Mouse (Mus musculus) frontal cortex, postnatal 10 days (tissue): ENCODE results near the gene Cldn10.

Experiments used
- DNase-seq, 2 experiments: peaks; one replicate each; pipeline ENCODE4 v3.0.0; 2022; ENCODE audit warnings: low spot score in 2 of 2, mixed read lengths in 1 of 2

Gene Cldn10

DNA sequence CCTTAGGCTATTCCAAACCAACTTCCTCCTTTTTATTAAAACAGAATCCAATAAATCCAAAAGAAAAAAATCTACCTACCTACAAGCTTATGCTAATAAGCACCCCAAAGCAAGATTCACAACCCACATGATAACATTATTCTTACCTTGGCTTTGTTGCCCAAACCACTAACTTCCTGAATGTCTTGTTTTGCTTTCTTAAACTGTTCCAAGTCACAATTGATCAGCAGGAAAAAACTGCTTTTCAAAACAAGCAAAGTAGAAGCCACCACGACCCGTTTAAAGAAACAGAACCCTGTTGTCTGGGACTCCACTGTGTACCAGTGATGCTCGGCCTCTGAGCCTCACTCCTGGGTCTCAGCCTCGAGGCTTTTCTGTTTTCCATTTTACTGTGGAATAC is 77.2 kb downstream of the Cldn10 start:
- DNase-seq, result no peak

DNA sequence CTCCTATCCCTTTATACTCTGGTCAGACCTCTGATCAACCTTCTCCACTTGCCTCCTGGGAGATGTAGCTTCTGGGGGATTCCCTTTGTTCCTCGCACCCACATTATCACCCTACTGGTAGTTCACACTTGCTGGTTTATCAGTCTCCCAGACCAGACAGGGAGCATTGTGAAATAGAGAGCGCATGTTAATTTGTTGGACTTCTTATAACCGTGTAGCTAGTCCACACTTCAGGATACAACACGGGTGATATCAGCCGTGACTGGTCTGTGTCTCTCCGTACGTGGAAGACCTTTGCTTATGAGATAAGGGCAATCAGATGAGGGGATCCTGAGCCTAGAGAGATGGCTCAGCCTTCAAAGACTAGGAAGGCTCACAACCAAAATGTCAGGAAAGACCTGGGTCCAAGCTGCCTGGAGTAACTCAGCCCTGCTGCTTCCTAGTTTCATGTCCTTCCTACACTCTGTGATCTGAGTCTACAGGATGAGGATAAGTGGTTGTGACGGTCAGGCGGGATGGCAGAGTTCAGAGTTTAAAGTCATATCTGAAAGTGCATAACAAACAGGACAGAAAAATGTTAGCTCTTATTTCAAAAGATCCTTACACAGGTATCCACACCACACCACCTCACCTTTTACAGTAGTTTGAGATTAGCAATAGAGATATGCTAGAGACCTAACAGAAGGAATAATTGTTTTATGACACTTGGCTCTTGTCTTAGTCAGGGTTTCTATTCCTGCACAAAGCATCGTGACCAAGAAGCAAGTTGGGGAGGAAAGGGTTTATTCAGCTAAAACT is 78.5 kb downstream of the Cldn10 start:
- no peak for DNase-seq

DNA sequence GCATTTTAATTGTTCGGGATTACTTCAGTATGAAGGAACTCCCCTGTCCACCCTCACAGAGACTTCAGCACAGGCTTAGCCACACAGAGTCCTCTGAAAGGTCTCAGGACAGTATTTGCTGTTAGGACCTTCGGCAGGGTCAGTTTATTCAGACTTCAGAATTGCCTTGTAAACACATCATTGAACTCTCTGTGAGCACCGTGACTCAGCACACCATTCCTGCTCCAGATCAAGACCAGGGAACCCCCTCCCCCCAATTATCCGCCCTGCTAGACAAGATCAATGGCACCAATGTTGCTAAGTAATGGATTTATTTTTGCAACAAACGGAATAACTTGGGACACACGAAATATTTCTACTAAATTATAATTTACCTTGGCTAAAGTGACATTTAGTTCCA is 79.7 kb downstream of the Cldn10 start:
- no peak for DNase-seq

DNA sequence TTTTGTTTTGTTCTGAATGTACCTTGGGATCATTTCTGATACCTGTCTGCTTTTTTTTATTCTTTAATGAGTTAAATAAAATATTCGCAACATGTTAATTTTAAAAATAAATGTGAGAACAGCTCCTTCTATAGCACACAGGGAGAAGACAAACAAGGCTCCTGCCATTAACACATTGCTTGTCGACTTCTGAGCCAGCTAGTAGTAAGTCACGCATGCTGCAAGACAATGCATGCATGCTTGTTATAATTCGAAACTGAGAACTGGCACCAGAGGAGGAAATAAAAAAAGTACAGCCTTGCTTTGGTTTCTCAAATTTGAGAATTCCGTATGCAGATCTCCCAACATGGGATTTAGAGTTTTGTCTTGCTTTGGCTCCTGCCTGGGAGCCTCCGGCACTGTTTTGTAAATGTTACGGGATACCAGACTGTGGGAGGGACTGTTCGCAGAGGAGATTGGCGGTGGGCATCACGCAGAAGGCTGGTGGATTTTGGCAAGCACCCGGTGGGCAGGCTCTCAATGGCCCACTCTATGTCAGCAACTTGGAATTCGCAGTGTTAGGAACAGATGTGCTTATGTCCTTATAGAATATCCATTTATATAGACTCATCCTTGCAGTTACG is 80.5 kb downstream of the Cldn10 start:
- DNase-seq, result peak in 1 of 2 experiments; percentile 29

DNA sequence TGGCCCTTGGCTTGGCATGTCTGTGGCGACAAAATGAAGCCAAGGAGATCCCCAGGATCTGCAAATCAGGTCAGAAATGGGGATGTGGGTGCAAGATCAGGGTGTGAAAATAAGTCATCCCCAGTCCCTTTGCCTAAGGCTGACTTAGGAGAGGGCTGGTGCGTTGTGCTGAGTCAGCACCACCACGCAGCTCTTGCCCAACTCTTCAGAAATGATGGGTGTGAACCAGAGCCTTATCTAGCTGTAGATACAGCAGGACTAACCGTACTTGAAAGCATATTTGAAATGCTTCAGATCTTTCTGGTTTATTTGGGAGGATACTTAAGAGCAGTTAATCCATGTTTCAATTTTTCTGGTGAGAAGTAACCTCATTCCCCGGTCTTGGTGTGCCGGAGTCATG is 82.0 kb downstream of the Cldn10 start:
- DNase-seq, result no peak

DNA sequence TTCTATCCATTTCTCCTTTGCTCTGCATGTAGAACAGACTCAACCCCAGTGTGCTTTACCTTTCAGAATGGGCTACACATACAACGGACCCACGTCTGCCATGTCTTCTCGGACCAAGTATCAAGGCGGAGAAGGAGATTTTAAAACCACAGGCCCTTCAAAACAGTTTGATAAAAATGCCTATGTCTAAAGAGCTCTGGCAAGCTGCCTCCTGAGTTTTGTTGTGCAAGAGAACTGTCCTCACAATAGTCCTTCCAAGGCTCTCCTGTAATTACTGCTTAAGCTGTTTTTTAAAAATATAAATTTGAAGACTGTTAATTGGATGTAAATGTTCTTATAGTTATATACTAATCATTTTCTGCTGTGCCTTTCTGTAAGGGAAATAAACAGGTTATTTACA is 86.4 kb downstream of the Cldn10 start:
- no peak for DNase-seq

DNA sequence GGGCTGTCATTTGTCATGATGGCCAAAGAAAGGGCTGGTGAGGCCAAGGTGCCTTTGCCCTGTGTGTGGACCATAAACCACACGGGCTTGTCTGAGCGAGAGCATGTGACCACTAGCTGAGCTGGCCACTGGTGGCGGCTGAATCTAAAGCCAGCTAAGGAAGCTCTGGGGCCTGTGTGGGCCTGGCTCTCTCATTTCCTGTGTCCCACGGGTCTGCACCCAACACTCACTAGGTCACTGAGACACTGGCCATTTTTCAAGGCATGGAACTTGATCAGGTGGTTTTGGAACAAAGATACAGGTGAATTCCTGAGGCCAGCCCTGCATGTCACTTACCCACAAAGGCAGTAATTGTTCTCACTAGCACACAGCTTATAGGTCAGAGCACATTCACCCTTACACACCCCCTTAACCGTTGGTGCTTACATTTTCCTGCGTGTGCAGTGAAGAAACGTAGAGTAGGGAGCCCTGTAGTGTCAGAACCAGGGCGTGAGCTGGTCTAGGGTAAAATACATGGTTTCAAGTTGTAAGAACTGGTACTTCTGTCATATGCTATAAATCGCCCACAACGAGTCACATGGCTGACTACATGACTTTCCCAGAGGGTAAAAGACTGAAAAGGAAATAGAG is 87.2 kb downstream of the Cldn10 start:
- no peak for DNase-seq

DNA sequence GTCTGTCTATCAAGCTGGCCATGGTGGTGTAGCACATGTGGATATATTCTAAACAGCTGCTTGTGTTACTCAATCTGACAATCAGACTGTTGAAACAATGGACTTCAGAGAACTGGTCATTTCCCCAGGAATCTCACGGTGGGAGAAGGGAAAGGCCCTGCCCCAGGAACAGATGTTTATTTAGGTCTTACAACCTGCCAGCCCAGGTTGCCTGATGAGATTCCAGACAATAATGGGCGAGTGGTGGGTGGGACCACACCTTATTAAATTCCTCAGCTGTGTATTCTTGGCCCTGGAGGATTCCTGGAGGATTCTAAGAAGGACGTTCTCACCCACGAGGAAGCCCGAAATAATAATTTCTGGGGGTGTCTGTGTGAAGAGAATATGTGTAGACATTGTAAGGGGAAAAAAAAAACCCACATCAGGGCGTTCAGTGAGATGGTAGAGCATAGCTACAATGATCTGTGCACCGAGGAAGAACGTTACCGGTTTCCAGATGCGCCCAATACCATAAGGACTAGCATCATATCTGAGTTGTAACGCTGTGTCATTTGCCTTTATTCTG is 90.7 kb downstream of the Cldn10 start:
- DNase-seq, result no peak

DNA sequence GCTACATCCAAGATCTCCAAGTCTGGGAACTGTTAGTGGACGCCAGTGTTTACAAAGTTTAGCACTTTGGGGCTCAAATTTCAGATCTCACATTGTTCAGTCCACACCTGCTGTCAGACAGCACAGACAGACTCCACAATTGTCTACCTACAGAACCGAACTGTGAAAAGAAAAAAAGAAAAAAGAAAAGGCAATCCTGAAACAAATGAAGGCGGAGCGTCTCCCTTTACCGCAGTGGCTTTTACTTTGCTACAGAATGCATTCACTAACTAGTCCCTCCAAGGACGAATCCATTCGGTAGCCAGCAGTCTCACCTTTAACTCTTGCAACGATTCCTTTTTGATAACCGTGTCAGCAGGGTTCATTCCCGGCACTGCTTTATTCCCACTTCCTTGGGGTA is 93.0 kb downstream of the Cldn10 start:
- no peak for DNase-seq

DNA sequence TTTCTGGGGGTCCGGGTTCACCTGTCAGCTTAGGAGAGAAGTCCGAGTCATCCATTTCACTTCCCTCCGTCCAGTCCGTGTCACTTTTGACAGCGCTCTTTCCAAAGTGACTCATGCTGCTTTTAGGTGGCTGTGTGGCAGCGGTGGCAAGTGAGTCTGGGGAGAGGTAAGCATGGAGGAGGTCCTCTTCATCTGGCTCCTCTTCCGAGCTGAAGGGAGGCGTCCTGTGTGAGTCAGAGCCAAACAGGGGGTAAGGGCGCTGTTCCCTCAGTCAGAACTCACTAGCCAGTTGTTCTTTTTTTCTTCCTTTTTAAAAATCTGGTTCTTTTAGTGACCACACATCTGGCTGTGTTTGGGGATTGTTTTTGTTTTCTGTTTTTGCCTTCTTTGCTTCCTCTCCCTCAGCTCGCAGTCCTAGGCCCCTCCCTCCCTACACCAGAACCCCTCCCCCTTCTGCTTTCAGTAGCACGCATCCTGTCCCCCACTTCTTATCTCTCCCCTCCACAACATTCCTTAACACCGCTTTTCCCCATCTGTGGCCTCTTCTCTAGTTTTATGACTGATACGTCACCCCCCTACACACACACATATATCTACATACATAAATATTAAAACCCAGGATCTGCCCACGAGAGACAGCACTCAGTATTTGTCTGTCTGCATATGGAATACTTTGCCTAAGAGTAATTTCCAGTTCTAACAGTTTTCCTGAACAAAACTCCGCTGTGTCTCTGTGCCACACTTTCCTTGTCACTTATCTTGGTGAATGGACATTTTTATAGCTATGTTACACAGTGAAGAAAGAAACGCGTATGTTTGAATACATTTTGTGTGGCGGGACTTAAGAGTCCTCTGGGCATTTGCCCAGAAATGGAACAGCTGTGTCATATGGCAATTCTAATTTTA is 95.9 kb downstream of the Cldn10 start:
- no peak for DNase-seq

DNA sequence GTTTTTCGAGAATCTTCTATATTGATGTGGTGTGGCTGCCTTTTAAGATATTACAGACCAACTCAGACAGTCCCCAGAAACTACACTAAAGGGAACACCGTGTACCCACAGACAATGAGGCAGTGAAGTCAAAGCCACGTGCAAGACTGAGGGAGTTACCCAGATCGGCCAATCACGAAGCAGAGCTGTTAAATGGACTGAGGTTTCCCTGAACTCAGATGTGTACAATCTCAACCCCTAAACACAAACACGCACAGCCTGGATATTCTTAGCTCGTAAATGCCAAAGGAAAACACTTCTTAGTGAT is 96.5 kb downstream of the Cldn10 start:
- no peak for DNase-seq

DNA sequence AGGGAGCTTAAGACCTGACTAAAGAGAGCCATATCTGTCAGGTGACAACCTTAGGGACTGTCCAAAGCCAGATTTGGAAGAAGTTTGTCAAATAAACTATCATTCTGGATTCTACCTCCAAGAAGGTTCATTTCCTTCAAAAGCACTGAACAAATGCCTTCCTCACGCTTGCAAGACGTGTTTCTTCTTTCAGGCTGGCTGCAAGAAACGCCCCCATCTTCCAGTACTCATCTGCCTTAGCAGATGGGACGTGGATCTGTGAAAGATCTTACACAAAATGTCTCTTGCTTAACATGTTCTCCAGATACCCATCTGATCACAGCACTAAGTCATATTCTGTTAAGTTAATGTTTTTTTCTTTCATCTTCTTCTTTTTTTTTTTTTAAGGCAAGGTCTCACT is 102.4 kb downstream of the Cldn10 start:
- peak; percentile 20 to 38 for DNase-seq

DNA sequence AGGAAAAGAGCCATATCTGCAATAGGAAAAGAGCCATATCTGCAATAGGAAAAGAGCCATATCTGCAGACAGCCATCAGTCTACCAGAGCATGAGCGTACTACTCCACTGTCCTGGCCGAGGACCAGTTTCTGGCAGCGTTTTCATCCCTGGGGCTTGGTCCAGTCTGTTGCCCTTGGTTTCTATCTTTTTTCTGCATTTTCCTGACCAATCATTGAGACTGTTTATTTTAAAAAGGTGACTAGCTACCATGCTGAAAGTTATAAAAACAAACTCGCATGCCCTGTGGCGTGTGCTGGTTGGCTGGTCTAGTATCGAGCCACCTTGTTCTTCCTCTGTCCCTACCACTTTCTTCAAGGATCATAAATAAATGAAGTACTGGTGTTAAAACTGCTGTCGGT is 107.5 kb downstream of the Cldn10 start:
- DNase-seq, result no peak

DNA sequence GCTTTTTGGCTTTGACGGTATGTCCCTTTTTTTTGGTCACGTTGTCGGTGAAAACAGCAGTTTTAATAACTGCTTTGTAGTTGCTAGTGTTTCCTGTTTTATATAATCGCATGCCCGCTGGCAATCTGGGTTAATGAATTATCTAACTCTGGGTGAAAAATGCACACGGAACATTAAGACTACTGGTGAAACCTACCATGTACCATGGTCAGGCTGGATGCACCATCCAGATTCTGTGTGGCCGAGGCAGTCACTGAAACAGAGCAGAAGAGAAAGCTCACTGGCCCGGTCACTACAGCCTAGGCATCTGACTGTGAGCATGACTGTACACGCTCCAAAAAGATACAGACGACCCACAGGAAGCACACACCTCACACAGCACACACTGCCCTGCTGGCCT is 107.9 kb downstream of the Cldn10 start:
- no peak for DNase-seq

DNA sequence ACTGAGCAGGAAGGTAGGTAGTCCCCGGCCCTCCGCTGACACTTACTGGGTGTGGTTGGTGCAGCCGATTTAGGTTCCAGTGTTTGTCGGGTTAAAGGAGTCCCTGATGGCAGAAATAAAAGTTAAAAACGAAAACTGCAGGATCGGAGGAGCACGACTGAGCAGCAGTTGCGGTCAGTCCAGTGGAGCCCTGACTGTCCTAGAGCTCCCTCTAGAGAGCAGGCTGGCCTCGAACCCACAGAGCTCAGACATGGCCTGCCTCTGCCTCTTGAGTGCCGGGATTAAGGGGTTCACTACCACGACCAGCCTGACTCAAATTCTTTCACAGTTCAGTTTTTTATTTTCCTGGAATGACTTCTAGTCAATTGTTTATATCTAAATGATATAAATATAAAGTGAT is 112.2 kb downstream of the Cldn10 start:
- DNase-seq, result no peak

DNA sequence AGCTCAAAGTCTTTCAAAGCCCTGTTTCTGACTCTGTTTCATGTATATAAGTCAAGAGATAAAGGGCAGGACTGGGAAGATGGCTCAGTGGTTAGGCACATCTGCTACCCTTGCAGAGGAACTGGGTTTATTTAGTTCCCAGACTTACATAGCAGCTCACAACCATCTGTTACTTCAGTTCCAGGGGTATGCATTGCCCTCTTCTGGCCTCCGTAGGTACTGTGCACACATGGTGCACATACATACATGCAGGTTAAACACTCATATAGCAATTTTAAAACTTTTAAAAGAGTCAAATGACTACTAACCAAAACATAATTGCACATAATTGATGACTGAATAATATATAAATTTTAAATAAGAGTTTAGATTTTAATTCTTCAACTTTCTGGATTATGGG is 113.2 kb downstream of the Cldn10 start:
- DNase-seq, result no peak

DNA sequence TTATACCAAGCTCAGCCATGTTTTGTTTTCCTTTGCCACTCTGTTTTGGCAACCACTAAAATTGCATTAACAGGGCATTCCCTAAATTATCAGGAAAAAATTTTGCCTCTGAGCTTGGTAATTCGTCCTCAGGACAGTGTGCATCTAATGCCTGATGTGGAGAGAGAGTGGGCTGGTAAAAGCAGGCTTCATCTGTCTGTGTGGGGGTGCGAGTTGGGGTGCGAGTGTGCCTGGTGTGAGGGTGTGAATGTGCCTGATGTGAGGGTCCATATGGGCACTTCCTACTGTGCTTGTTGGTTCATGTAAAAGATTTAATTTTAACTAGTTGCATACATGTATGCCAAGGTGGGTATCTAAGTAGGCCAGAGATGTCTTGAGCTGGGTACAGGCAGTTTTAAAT is 115.7 kb downstream of the Cldn10 start:
- no peak for DNase-seq

DNA sequence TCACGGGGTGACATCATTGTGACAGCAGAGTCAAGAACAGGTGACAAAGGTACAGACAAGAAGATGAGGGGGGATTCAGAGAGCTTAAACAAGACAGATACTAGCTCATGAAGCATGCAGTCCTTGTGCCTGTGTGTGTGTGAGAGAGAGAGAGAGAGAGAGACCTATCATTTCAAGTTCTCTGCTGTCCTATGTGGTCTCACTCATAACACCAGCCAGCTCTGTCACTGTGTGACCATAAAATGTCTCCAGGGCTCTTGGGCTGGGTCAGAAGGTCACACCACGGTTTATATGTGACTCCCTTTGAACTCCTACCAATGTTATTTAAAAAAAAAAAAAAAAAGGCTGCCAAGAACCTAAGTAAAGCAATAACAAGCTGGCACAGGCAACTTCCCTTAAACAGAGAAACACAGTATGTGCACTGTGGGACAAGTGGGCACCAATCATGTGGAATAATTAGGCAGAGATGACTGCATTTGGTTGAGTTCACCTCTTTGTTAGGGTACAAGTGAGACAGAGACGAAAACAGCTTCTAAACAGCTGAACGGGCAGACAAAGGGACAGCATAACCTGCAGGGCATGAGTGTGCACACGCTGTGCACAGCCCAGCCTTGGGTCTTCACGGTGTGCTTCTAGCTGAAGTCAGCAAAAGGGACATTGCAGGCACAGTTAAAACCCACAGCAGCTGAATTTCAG is 116.3 kb downstream of the Cldn10 start:
- no peak for DNase-seq

DNA sequence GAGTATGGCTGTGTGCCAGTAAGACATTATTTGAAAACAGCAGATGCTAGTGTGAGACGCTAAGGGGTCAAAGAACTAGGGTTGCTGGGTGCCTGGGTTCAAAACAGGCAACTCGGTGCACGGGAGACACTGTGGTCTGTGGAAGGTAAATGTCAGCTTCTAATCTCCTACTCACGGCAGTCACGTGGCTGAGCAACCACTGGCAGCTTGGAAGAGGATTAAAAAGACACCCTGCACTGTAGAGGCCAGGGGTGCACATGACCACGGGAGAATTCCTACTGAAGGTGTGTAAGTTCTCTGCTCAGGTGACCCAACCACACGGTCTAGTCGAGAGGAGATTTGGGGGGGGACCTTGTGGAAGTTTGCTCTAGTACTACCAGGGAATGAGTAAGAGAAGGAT is 119.9 kb downstream of the Cldn10 start:
- no peak for DNase-seq

DNA sequence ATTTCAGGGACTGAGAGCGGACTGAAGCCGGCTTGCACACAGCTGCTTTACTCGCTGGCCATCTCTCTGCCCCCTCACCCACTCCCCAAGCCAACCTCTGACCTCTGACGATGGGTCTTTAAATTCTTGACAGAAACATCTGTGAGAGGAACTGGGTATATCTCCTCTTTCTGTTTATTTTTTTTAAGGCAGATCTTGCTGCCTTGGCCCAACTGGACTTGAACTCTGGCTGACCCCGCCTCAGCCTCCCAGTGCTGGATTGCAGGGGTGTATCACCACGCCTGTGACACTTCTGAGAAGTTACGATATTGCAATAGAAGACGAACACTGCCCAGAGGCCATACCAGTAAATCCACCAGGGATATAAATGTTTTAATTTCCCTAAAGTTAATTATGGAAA is 122.2 kb downstream of the Cldn10 start:
- DNase-seq, result no peak
